Mouse (Mus musculus): ENCODE data around the gene Gcg. TPM values are rescaled to one million over a fixed set of nuclear protein-coding genes. Genes with fewer than 3 reads are reported as not detected.

Gene Gcg
- polyA plus RNA-seq, 1 experiment from 2014 or later, result not detected

GRCm38 (mm10) chr2:62498086-62498485 is 14.6 kb upstream of the Gcg start:
- Histone ChIP-seq H3K4me1 (no peaks in the 10 kb centered on the region), H3K27ac (replicated peaks) (no peak overlapping the region), H3K4me3 (replicated peaks) (no peak overlapping the region), H3K4me2 (replicated peaks) (no peak overlapping the region), H3K9ac (no peak overlapping the region), H3K27me3 (no peaks in the 10 kb centered on the region), H3K9me3 (replicated peaks) (no peaks in the 10 kb centered on the region), H3K36me3 (no peaks in the 10 kb centered on the region; the same call in 1 of the 2 replicates)
- ATAC-seq (ENCODE audit: insufficient number of reproducible peaks, low FRiP score, low TSS enrichment, low read depth), result no peak
- 80% methylated on average over 4 of the region's 4 CpGs for WGBS

- Histone ChIP-seq H3K27ac (replicated peaks) (no peak overlapping the region), H3K4me1 (no peaks in the 10 kb centered on the region), H3K27me3 (no peaks in the 10 kb centered on the region), H3K36me3 (no peaks in the 10 kb centered on the region; the same call in 1 of the 2 replicates), H3K9me3 (replicated peaks) (no peaks in the 10 kb centered on the region), H3K9ac (no peak overlapping the region), H3K4me2 (replicated peaks) (no peak overlapping the region), H3K4me3 (replicated peaks) (no peak overlapping the region)
- ATAC-seq (ENCODE audit: insufficient number of reproducible peaks, low FRiP score, low TSS enrichment, low read depth), result no peak
- 73% methylated on average over 5 of the region's 5 CpGs for WGBS
Observed at GRCm38 (mm10) chr2:62497333-62498002, 14.0 kb upstream of the Gcg start.

- 69% methylated on average over 4 of the region's 4 CpGs for WGBS
- H3K4me3 ChIP-seq (replicated peaks), result no peak overlapping the region
- no peaks in the 10 kb centered on the region for H3K36me3 ChIP-seq
- H3K27ac ChIP-seq (replicated peaks), result no peak overlapping the region
- H3K9ac ChIP-seq, result no peak overlapping the region
- H3K4me1 ChIP-seq, result no peaks in the 10 kb centered on the region
- H3K4me2 ChIP-seq (replicated peaks), result no peak overlapping the region
- H3K9me3 ChIP-seq (replicated peaks), result no peaks in the 10 kb centered on the region
- no peaks in the 10 kb centered on the region for H3K27me3 ChIP-seq
- ATAC-seq (ENCODE audit: insufficient number of reproducible peaks, low FRiP score, low TSS enrichment, low read depth), result no peak
Observed at GRCm38 (mm10) chr2:62495407-62495806, 12.0 kb upstream of the Gcg start.

GRCm38 (mm10) chr2:62489832-62490231 is 6.4 kb upstream of the Gcg start:
- WGBS, result 81% methylated on average over 6 of the region's 6 CpGs
- H3K27me3 ChIP-seq, result no peaks in the 10 kb centered on the region
- no peaks in the 10 kb centered on the region for H3K36me3 ChIP-seq
- H3K9ac ChIP-seq, result no peak overlapping the region
- H3K4me1 ChIP-seq, result no peaks in the 10 kb centered on the region
- H3K4me3 ChIP-seq (replicated peaks), result no peak overlapping the region
- H3K27ac ChIP-seq (replicated peaks), result no peak overlapping the region
- ATAC-seq (ENCODE audit: insufficient number of reproducible peaks, low FRiP score, low TSS enrichment, low read depth), result no peak
- H3K9me3 ChIP-seq (replicated peaks), result no peaks in the 10 kb centered on the region
- H3K4me2 ChIP-seq (replicated peaks), result no peak overlapping the region

- no peaks in the 10 kb centered on the region for H3K4me1 ChIP-seq
- ATAC-seq (ENCODE audit: insufficient number of reproducible peaks, low FRiP score, low TSS enrichment, low read depth), result no peak
Observed at GRCm38 (mm10) chr2:62484906-62485305, 1.5 kb upstream of the Gcg start.

GRCm38 (mm10) chr2:62480285-62481198 is 2.9 kb downstream of the Gcg start:
- no peak overlapping the region for H3K4me2 ChIP-seq (replicated peaks)
- no peak for ATAC-seq (ENCODE audit: insufficient number of reproducible peaks, low FRiP score, low TSS enrichment, low read depth)
- no peak overlapping the region for H3K4me3 ChIP-seq (replicated peaks)
- H3K9ac ChIP-seq, result no peak overlapping the region
- no peak overlapping the region for H3K27ac ChIP-seq (replicated peaks)
- H3K36me3 ChIP-seq, result no peaks in the 10 kb centered on the region
- no peaks in the 10 kb centered on the region for H3K27me3 ChIP-seq
- no peaks in the 10 kb centered on the region for H3K4me1 ChIP-seq
- 68% methylated on average over 9 of the region's 9 CpGs for WGBS
- no peaks in the 10 kb centered on the region for H3K9me3 ChIP-seq (replicated peaks)

More at GRCm38 (mm10) chr2:62484906-62485305, 1.5 kb upstream of the Gcg start:
- no peaks in the 10 kb centered on the region for H3K27me3 ChIP-seq
- H3K4me3 ChIP-seq (replicated peaks), result no peak overlapping the region
- no peak overlapping the region for H3K4me2 ChIP-seq (replicated peaks)
- no peak overlapping the region for H3K27ac ChIP-seq (replicated peaks)
- H3K9ac ChIP-seq, result no peak overlapping the region
- 88% methylated on average over 3 of the region's 3 CpGs for WGBS
- no peaks in the 10 kb centered on the region for H3K36me3 ChIP-seq
- H3K9me3 ChIP-seq (replicated peaks), result no peaks in the 10 kb centered on the region

- Histone ChIP-seq H3K27ac (replicated peaks) (no peak overlapping the region), H3K4me3 (replicated peaks) (no peak overlapping the region), H3K4me1 (no peaks in the 10 kb centered on the region), H3K9ac (no peak overlapping the region), H3K9me3 (replicated peaks) (no peaks in the 10 kb centered on the region), H3K27me3 (no peaks in the 10 kb centered on the region), H3K4me2 (replicated peaks) (no peak overlapping the region), H3K36me3 (no peaks in the 10 kb centered on the region)
- ATAC-seq (ENCODE audit: insufficient number of reproducible peaks, low FRiP score, low TSS enrichment, low read depth), result no peak
- 76% methylated on average over 9 of the region's 9 CpGs for WGBS
Observed at GRCm38 (mm10) chr2:62469551-62469950, 13.9 kb downstream of the Gcg start.

GRCm38 (mm10) chr2:62463287-62463686 is 20.2 kb downstream of the Gcg start:
- Histone ChIP-seq H3K4me3 (replicated peaks) (no peak overlapping the region), H3K9me3 (replicated peaks) (no peaks in the 10 kb centered on the region), H3K9ac (no peak overlapping the region), H3K27ac (replicated peaks) (no peak overlapping the region), H3K4me2 (replicated peaks) (no peak overlapping the region), H3K27me3 (peaks cover 3% of the 10 kb centered on the region; the same call in 1 of the 2 replicates), H3K36me3 (no peaks in the 10 kb centered on the region), H3K4me1 (0 out of 2 replicates have a peak, but pooled peaks cover 2% of the 10 kb centered on the region)
- no peak for ATAC-seq (ENCODE audit: insufficient number of reproducible peaks, low FRiP score, low TSS enrichment, low read depth)
- 79% methylated on average over 2 of the region's 2 CpGs for WGBS

- no peaks in the 10 kb centered on the region for H3K9me3 ChIP-seq (replicated peaks)
- H3K36me3 ChIP-seq, result no peaks in the 10 kb centered on the region
- no peak overlapping the region for H3K27ac ChIP-seq (replicated peaks)
- no peak overlapping the region for H3K9ac ChIP-seq
- H3K27me3 ChIP-seq, result peaks cover 3% of the 10 kb centered on the region; the same call in 1 of the 2 replicates
- H3K4me1 ChIP-seq, result 0 out of 2 replicates have a peak, but pooled peaks cover 2% of the 10 kb centered on the region
- 26% methylated on average over 2 of the region's 2 CpGs for WGBS
- ATAC-seq (ENCODE audit: insufficient number of reproducible peaks, low FRiP score, low TSS enrichment, low read depth), result no peak
- H3K4me3 ChIP-seq (replicated peaks), result no peak overlapping the region
- no peak overlapping the region for H3K4me2 ChIP-seq (replicated peaks)
Observed at GRCm38 (mm10) chr2:62462174-62462573, 21.3 kb downstream of the Gcg start.

- Histone ChIP-seq H3K27me3 (peaks cover 3% of the 10 kb centered on the region; the same call in 1 of the 2 replicates), H3K9me3 (replicated peaks) (no peaks in the 10 kb centered on the region), H3K4me3 (replicated peaks) (no peak overlapping the region), H3K4me1 (0 out of 2 replicates have a peak, but pooled peaks cover 2% of the 10 kb centered on the region), H3K36me3 (no peaks in the 10 kb centered on the region), H3K27ac (replicated peaks) (no peak overlapping the region), H3K4me2 (replicated peaks) (no peak overlapping the region), H3K9ac (no peak overlapping the region)
- 87% methylated on average over 12 of the region's 12 CpGs for WGBS
- ATAC-seq (ENCODE audit: insufficient number of reproducible peaks, low FRiP score, low TSS enrichment, low read depth), result no peak
Observed at GRCm38 (mm10) chr2:62460815-62461450, 22.5 kb downstream of the Gcg start.

- ATAC-seq (ENCODE audit: insufficient number of reproducible peaks, low FRiP score, low TSS enrichment, low read depth), result no peak
- WGBS, result 81% methylated on average over 7 of the region's 7 CpGs
Observed at GRCm38 (mm10) chr2:62460231-62460710, 23.2 kb downstream of the Gcg start.

More at GRCm38 (mm10) chr2:62460231-62460710, 23.2 kb downstream of the Gcg start:
- peaks cover 3% of the 10 kb centered on the region; the same call in 1 of the 2 replicates for H3K27me3 ChIP-seq
- no peaks in the 10 kb centered on the region for H3K9me3 ChIP-seq (replicated peaks)
- H3K36me3 ChIP-seq, result no peaks in the 10 kb centered on the region
- H3K4me3 ChIP-seq (replicated peaks), result no peak overlapping the region
- no peak overlapping the region for H3K4me2 ChIP-seq (replicated peaks)
- no peak overlapping the region for H3K27ac ChIP-seq (replicated peaks)
- H3K9ac ChIP-seq, result no peak overlapping the region
- 0 out of 2 replicates have a peak, but pooled peaks cover 2% of the 10 kb centered on the region for H3K4me1 ChIP-seq

Measured in embryonic facial prominence, embryonic 15.5 days (tissue).